Comparison of ENCODE assay signal across 9 mouse cellular contexts in the genomic region with DNA sequence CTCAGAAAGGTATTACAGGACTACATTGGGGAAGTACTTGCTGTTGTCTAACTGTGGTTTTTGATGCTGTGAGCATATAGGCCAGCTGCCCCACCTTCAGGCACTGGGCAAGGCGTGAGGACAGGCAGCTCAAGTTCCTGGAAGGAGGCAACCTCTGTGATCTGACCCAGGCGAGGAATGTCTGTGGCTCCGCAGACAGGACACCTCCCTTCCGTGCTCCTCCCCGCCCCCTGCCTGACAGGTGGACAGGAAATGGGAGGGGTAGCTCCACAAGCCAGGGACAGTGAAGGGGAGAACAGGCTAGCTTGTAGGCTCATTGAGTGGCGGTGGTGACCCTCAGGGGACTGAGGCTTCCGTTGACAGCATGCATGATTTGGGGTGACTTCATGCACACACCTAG. TPM values are rescaled to one million over a fixed set of nuclear protein-coding genes. Genes with fewer than 3 reads are reported as not detected.
DNase-seq lines count a peak whose midpoint lies in the region; ATAC-seq and TF ChIP-seq lines count a peak whose summit lies in the region.
"Had no signal": no experiment of that assay in that cellular context is flagged by ENCODE, and none has a peak within 500 bp of the region (broad histone marks: within the 10 kb centered on the region; RNA-seq: fewer than 3 reads in every experiment).

No protein-coding gene starts in this region.

- no peak overlapping the region for H3K4me2 ChIP-seq in kidney, postnatal 0 days (ENCODE audit: low read length)
- H3K4me2 ChIP-seq: liver, embryonic 12.5 days had no signal

- peak; percentile 20 for DNase-seq in kidney, adult 2 months
- DNase-seq in kidney, adult 11 months: no peak
- DNase-seq in A20 (ENCODE audit: low read depth, low spot score): peak; percentile 12
- peak; percentile 39 for DNase-seq in ES-CJ7 (ENCODE audit: low read depth, low spot score)
- peak; percentile 53 for DNase-seq in kidney, postnatal 0 days (ENCODE audit: low spot score)
- no peak for DNase-seq in layer of hippocampus, adult 18-20 months (ENCODE audit: low spot score in 2 of 2)
- no peak for DNase-seq in layer of hippocampus, postnatal 25 days (ENCODE audit: extremely low spot score in 1 of 2, low spot score in 1 of 2)
- DNase-seq: cerebellum, postnatal 36 days had no signal

- H3K4me3 ChIP-seq in kidney, adult 2 months (ENCODE audit: insufficient read depth, low read depth, low read length): no peak overlapping the region
- H3K4me3 ChIP-seq in kidney, postnatal 0 days (replicated peaks; ENCODE audit: low read depth, low read length): no peak overlapping the region
- H3K4me3 ChIP-seq: liver, embryonic 12.5 days had no signal

- ATAC-seq in kidney, postnatal 0 days (replicated peaks; ENCODE audit: low FRiP score, low read depth): peak; percentile 25; the same call in 1 of the 2 replicates
- ATAC-seq: liver, embryonic 12.5 days had no signal

- H3K9me3 ChIP-seq in kidney, postnatal 0 days (replicated peaks; ENCODE audit: low read length): no peaks in the 10 kb centered on the region
- H3K9me3 ChIP-seq: liver, embryonic 12.5 days had no signal

- peaks cover 5% of the 10 kb centered on the region for H3K4me1 ChIP-seq in kidney, adult 2 months (ENCODE audit: control insufficient read depth, insufficient read depth, low read length)
- H3K4me1 ChIP-seq in kidney, postnatal 0 days (replicated peaks; ENCODE audit: insufficient read depth, low read length): peaks cover 41% of the 10 kb centered on the region

- no peak overlapping the region for H3K9ac ChIP-seq in kidney, postnatal 0 days (ENCODE audit: low read depth, low read length)
- H3K9ac ChIP-seq: liver, embryonic 12.5 days had no signal

- no peaks in the 10 kb centered on the region for H3K27me3 ChIP-seq in kidney, adult 2 months (replicated peaks; ENCODE audit: control insufficient read depth, insufficient read depth, low read length)
- H3K27me3 ChIP-seq in kidney, postnatal 0 days (ENCODE audit: insufficient read depth, low read length): no peaks in the 10 kb centered on the region

- TF ChIP-seq POLR2A in kidney, adult 2 months (IDR thresholded peaks at IDR 0.05; ENCODE audit: low read depth, low read length): no peak

- H3K36me3 ChIP-seq in kidney, adult 2 months (ENCODE audit: control insufficient read depth, insufficient read depth, low read length): no peaks in the 10 kb centered on the region
- no peaks in the 10 kb centered on the region for H3K36me3 ChIP-seq in kidney, postnatal 0 days (ENCODE audit: insufficient read depth, low read length)
- H3K36me3 ChIP-seq: liver, embryonic 12.5 days had no signal

- TF ChIP-seq CTCF in kidney, adult 2 months (conservative IDR thresholded peaks at IDR 0.05; ENCODE audit: insufficient read depth, insufficient read length, low read depth, low read length): no peak
- peak; percentile 21; the same call in 1 of the 2 replicates for TF ChIP-seq CTCF in kidney, postnatal 0 days (IDR thresholded peaks at IDR 0.05; ENCODE audit: low read depth)

- WGBS in kidney, adult 2 months: 32% methylated on average over 7 of the region's 7 CpGs
- 20% methylated on average over 7 of the region's 7 CpGs for WGBS in kidney, postnatal 0 days

- no peak overlapping the region for H3K27ac ChIP-seq in kidney, adult 2 months (ENCODE audit: insufficient read depth, low read depth, low read length)
- H3K27ac ChIP-seq in kidney, postnatal 0 days: peak overlapping the region; percentile 54
- H3K27ac ChIP-seq: liver, embryonic 12.5 days had no signal

RNA-seq across cellular contexts. Expression of a gene that starts 24.4 kb away (rescaled TPM):
- polyA plus RNA-seq in kidney, adult 2 months (2012; rRNA removed): 9.3 and 9.9 TPM in 2 replicates
- polyA plus RNA-seq in kidney, postnatal 0 days (2015; fragmentation: Nextera tagmentation; extraction: Ambion mirVana): 20.2 and 23.9 TPM in 2 replicates
- 10 to 100 TPM; 61.9 to 65.0 TPM for total RNA-seq in layer of hippocampus, adult 18-20 months (2021)
- total RNA-seq in layer of hippocampus, postnatal 25 days (2021): 10 to 100 TPM; 62.1 to 66.9 TPM

RNA-seq across cellular contexts. Expression of a gene that starts 32.4 kb away (rescaled TPM):
- polyA plus RNA-seq in kidney, adult 2 months (2012; rRNA removed): 15.4 and 15.9 TPM in 2 replicates
- 8.6 and 8.7 TPM in 2 replicates for polyA plus RNA-seq in kidney, postnatal 0 days (2015; fragmentation: Nextera tagmentation; extraction: Ambion mirVana)
- 100 to 1,000 TPM; 110 to 113 TPM for total RNA-seq in layer of hippocampus, adult 18-20 months (2021)
- total RNA-seq in layer of hippocampus, postnatal 25 days (2021): 10 to 100 TPM; 89.6 to 96.1 TPM

RNA-seq across cellular contexts. Expression of a gene that starts 35.3 kb away (rescaled TPM):
- 125 and 126 TPM in 2 replicates for polyA plus RNA-seq in kidney, adult 2 months (2012; rRNA removed)
- 157 and 159 TPM in 2 replicates for polyA plus RNA-seq in kidney, postnatal 0 days (2015; fragmentation: Nextera tagmentation; extraction: Ambion mirVana)
- 10 to 100 TPM; 35.5 to 37.0 TPM for total RNA-seq in layer of hippocampus, adult 18-20 months (2021)
- total RNA-seq in layer of hippocampus, postnatal 25 days (2021): 10 to 100 TPM; 40.0 to 44.8 TPM

RNA-seq across cellular contexts. Expression of a gene that starts 48.8 kb away (rescaled TPM):
- polyA plus RNA-seq in kidney, adult 2 months (2012; rRNA removed): 57.0 and 62.2 TPM in 2 replicates
- polyA plus RNA-seq in kidney, postnatal 0 days (2015; fragmentation: Nextera tagmentation; extraction: Ambion mirVana): 63.3 and 65.2 TPM in 2 replicates
- total RNA-seq in layer of hippocampus, adult 18-20 months (2021): 10 to 100 TPM; 36.0 to 39.0 TPM
- total RNA-seq in layer of hippocampus, postnatal 25 days (2021): 10 to 100 TPM; 27.7 to 33.6 TPM

RNA-seq across cellular contexts. Expression of a gene that starts 58.4 kb away (rescaled TPM):
- 76.0 and 92.6 TPM in 2 replicates for polyA plus RNA-seq in kidney, adult 2 months (2012; rRNA removed)
- 152 and 154 TPM in 2 replicates for polyA plus RNA-seq in kidney, postnatal 0 days (2015; fragmentation: Nextera tagmentation; extraction: Ambion mirVana)
- total RNA-seq in layer of hippocampus, adult 18-20 months (2021): 100 to 1,000 TPM; 150 to 151 TPM
- total RNA-seq in layer of hippocampus, postnatal 25 days (2021): 100 to 1,000 TPM; 149 to 172 TPM

Comparison
In these comparisons a context has a peak if more than half of its experiments do, and no peak if none do; other contexts are left out.
1. DNase-seq: peak in kidney, adult 2 months (single experiment), A20 (single experiment), ES-CJ7 (single experiment) and kidney, postnatal 0 days (single experiment); none in kidney, adult 11 months (single experiment), layer of hippocampus, adult 18-20 months (0 of 2) and layer of hippocampus, postnatal 25 days (0 of 2).